Mouse (Mus musculus) left cerebral cortex, adult 2 months (tissue): ENCODE data around the gene Gsk3b. TPM values are rescaled to one million over a fixed set of nuclear protein-coding genes. Genes with fewer than 3 reads are reported as not detected.

Source experiments
- DNase-seq, 2 experiments: peaks; one replicate each; pipeline ENCODE4 v3.0.0; 2021 to 2022; ENCODE audit warnings: low spot score in 2 of 2, mixed read lengths in 1 of 2; ENCODE audit errors: extremely low spot score in 1 of 2
- H3K27ac ChIP-seq: fragments of 200-600 bp; 2 replicates; pipeline ENCODE4 v1.8.1; 2022
- H3K4me3 ChIP-seq: fragments of 200-600 bp; 2 replicates; pipeline ENCODE4 v1.8.1; 2022
- CTCF ChIP-seq: fragments of 200-600 bp; IDR thresholded peaks from 2 replicates; pipeline ENCODE4 v1.8.1; 2022; ENCODE audit warnings: antibody characterized with exemption, mild to moderate bottlenecking, moderate library complexity
- intact Hi-C: fragments of 180-260 bp; cut with DNase I; formaldehyde crosslinking; loops from one replicate; pipeline ENCODE4 v1.15.1; 2025
- total RNA-seq, 2 experiments: library from RNA; stranded (reverse); gene quantifications; 2 replicates each; pipeline ENCODE4 v1.2.3; 2021

The Gsk3b gene
- total RNA-seq, 2 experiments from 2014 or later, result 179 to 181 TPM

DNA sequence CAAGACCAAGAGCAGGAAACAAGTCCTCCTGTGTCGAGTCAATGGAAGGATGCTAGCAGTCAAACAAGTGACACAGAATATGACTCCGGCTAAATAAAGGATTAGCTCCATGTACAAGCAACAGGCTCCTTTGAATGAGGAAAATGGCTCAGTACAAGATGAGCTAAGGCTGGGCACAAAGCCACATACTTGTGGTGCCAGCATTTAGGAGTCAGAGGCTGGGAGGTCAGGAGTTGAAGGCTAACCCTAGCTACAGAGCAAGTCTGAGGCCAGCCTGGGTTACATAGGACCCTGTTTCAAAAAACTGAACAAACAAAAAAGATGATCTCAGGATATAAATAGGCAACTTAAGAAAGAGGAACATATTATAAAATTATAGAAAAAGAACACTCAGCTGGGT lies 201.3 kb downstream of the Gsk3b start:
- intact Hi-C loops, result no loop called here
- TF ChIP-seq CTCF, result no peak
- DNase-seq, result no peak
- Histone ChIP-seq H3K4me3 (no peak overlapping the region), H3K27ac (no peak overlapping the region)

- intact Hi-C loops, result loop anchor here (2.0 kb wide), 1 partner anchor 212 kb away; no protein-coding TSS in a partner anchor
- Histone ChIP-seq H3K27ac (no peak within 1 kb of the TSS), H3K4me3 (no peak within 1 kb of the TSS)
- TF ChIP-seq CTCF, result no peak
- DNase-seq, result no peak
Observed at GRCm38 (mm10) chr16:38294685-38295348, 206.0 kb downstream of the Gsk3b start, which contains the start of gene Nr1i2. Gene Nr1i2 (minus strand): TSS chr16:38294824.

DNA sequence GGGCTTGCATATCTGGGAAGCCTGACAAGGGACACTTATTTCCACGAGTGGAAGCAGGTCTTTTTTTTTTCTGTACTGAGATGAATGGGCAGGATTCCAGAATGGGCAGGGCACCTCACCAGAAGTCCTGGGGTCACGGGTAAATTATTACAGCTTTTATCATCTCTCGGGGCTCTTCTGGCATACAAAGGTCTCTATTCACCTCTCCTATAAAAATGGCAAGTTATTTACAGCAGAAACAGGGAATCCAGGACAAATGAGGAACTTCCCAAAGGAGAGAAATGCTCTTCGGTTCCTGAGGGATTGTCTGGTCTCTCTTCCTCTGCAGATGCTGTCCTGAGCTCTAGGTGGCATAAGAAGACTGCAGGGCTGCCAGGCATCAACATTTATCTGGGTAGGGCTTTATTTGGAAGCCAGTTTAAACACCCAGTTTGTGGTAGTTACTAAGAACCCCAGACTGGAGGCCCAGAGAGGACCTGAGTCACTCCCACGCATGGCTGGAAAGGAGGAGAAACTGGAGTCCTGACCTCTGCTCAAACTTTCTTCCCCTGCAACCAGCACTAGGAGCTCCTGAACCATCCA lies 206.6 kb downstream of the Gsk3b start:
- H3K4me3 ChIP-seq, result no peak overlapping the region
- TF ChIP-seq CTCF, result peak; percentile 58
- DNase-seq, result no peak
- H3K27ac ChIP-seq, result no peak overlapping the region
- intact Hi-C loops, result loop anchor here (2.0 kb wide), 1 partner anchor 211 kb away; no protein-coding TSS in a partner anchor

Other genes starting within 250 kb of the Gsk3b start
- not detected for gene Gm36028, start 227.9 kb upstream of the Gsk3b start, total RNA-seq
- 100 to 1,000 TPM; 105 to 106 TPM for gene Lrrc58, start 220.6 kb upstream of the Gsk3b start, total RNA-seq
- under 1 TPM; 0.48 to 0.63 TPM for gene Gpr156, start 172.5 kb upstream of the Gsk3b start, total RNA-seq
- not detected for gene Nr1i2, start 205.8 kb downstream of the Gsk3b start, total RNA-seq